Mouse (Mus musculus) embryonic facial prominence, embryonic 10.5 days (tissue): ENCODE results near the gene Kif5c. TPM values are rescaled to one million over a fixed set of nuclear protein-coding genes. Genes with fewer than 3 reads are reported as not detected.

Source experiments
- DNase-seq: peaks from one replicate; pipeline ENCODE4 v3.0.0-alpha.2; 2017; ENCODE audit warnings: low spot score
- H3K27ac ChIP-seq: fragments of 300-500 bp; sonication (generic); replicated peaks from 2 replicates; pipeline ENCODE4 v1.5.1; 2016; ENCODE audit warnings: mild to moderate bottlenecking
- H3K27me3 ChIP-seq: fragments of 300-500 bp; sonication (generic); replicated peaks from 2 replicates; pipeline ENCODE4 v1.6.1; 2016; ENCODE audit warnings: low read depth, mild to moderate bottlenecking; ENCODE audit not compliant: poor library complexity, severe bottlenecking
- H3K36me3 ChIP-seq: fragments of 300-500 bp; sonication (generic); replicated peaks from 2 replicates; pipeline ENCODE4 v1.6.1; 2016; ENCODE audit warnings: mild to moderate bottlenecking, moderate library complexity
- H3K4me1 ChIP-seq: fragments of 300-500 bp; sonication (generic); 2 replicates; pipeline ENCODE4 v1.6.1; 2016
- H3K4me3 ChIP-seq: fragments of 300-500 bp; sonication (generic); 2 replicates; pipeline ENCODE4 v1.5.1; 2016; ENCODE audit warnings: mild to moderate bottlenecking, moderate library complexity
- H3K9me3 ChIP-seq: fragments of 300-500 bp; sonication (generic); 2 replicates; pipeline ENCODE4 v1.6.1; 2016; ENCODE audit warnings: mild to moderate bottlenecking
- WGBS: fragments of 180-500 bp; shearing (Covaris S2); methylation state at CpG from one replicate; pipeline ENCODE4 v1.1.7; 2016; 5-methylcytosine and 5-hydroxymethylcytosine counted together
- polyA plus RNA-seq: library from polyadenylated mRNA; unstranded; fragments of >200 nt; fragmentation: Nextera tagmentation; extraction: Ambion mirVana; gene quantifications from 2 replicates; pipeline ENCODE4 v1.2.1, GENCODE M21; 2016

Kif5c gene
- polyA plus RNA-seq, 1 experiment from 2014 or later = 30.4 TPM

DNA sequence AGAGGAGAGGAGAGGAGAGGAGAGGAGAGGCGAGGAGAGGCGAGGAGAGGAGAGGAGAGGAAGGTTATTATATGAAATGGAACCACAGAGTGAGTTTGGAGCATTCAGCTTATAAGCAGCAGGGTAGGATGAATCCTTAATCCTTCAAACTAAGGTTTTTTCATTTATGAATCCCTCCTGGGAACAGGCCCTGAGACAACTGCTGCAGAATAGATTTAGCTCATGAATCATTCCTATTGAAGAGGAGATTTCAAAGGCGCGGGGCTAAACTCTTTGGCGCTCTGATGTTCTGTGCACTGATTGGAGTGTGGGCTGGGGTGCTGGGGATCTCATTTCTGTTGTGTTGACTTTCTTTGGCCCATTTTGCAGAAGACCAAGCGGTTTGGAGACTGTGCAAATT, 63.7 kb downstream of the Kif5c start:
- 80% methylated on average over 6 of the region's 6 CpGs for WGBS
- H3K9me3 ChIP-seq = no peaks in the 10 kb centered on the region
- H3K27ac ChIP-seq = no peak overlapping the region
- no peak for DNase-seq
- H3K27me3 ChIP-seq = no peaks in the 10 kb centered on the region
- no peak overlapping the region for H3K4me3 ChIP-seq
- H3K36me3 ChIP-seq = peaks cover 38% of the 10 kb centered on the region
- peaks cover 36% of the 10 kb centered on the region for H3K4me1 ChIP-seq

GRCm38 (mm10) chr2:49684808-49685207, 65.7 kb downstream of the Kif5c start:
- 73% methylated on average over 2 of the region's 2 CpGs for WGBS
- H3K36me3 ChIP-seq = peaks cover 54% of the 10 kb centered on the region
- peaks cover 18% of the 10 kb centered on the region for H3K4me1 ChIP-seq
- H3K4me3 ChIP-seq = no peak overlapping the region
- no peak overlapping the region for H3K27ac ChIP-seq
- H3K27me3 ChIP-seq = no peaks in the 10 kb centered on the region
- DNase-seq = no peak
- H3K9me3 ChIP-seq = no peaks in the 10 kb centered on the region

GRCm38 (mm10) chr2:49690421-49690826, 71.3 kb downstream of the Kif5c start:
- no peaks in the 10 kb centered on the region for H3K9me3 ChIP-seq
- 75% methylated on average over 9 of the region's 9 CpGs for WGBS
- DNase-seq = no peak
- peaks cover 46% of the 10 kb centered on the region for H3K36me3 ChIP-seq
- H3K4me3 ChIP-seq = no peak overlapping the region
- H3K27me3 ChIP-seq = no peaks in the 10 kb centered on the region
- H3K27ac ChIP-seq = no peak overlapping the region
- H3K4me1 ChIP-seq = peaks cover 11% of the 10 kb centered on the region

DNA sequence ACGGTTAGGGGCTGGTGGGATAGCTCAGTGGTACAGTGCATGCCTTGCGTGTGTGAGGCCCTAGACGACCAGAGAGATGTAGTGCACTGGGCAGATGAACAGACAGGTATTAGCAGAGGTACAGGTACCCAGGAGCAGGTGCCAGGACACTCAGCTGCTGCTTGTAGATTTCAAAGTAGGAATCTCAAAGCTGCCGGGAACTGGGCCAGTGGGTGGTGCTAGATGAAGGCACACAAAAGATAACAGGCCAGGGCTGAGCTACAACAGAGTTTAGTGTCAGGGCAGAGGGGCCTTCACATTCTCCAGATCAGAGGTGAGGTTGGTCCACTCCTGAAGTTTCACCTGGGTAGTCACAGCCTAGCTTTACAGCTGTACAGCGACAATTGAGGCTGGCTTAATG, 72.3 kb downstream of the Kif5c start:
- 88% methylated on average over 5 of the region's 5 CpGs for WGBS
- no peak for DNase-seq
- H3K4me1 ChIP-seq = peaks cover 11% of the 10 kb centered on the region
- H3K9me3 ChIP-seq = no peaks in the 10 kb centered on the region
- H3K27ac ChIP-seq = no peak overlapping the region
- no peak overlapping the region for H3K4me3 ChIP-seq
- no peaks in the 10 kb centered on the region for H3K27me3 ChIP-seq
- H3K36me3 ChIP-seq = peaks cover 54% of the 10 kb centered on the region

DNA sequence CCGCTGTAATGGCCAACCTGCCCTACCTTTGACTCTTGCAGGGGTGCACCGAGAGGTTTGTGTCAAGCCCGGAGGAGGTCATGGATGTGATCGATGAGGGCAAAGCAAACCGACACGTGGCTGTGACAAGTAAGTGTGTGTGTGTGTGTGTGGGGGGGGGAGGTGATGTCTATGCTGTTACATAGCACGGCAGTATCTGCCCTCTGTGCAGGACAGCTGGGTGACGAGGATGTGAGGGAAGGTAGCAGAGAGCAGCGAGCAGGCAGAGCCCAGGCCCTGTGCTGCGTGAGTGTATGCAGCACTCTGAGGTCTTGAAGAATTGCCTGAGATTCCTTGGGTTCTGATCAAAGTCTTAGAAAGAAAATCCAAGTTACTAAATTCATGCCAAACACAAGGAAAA, 75.6 kb downstream of the Kif5c start:
- no peak for DNase-seq
- Histone ChIP-seq H3K27me3 (no peaks in the 10 kb centered on the region), H3K4me1 (peaks cover 9% of the 10 kb centered on the region), H3K4me3 (no peak overlapping the region), H3K27ac (no peak overlapping the region), H3K36me3 (peaks cover 64% of the 10 kb centered on the region), H3K9me3 (no peaks in the 10 kb centered on the region)
- WGBS = 66% methylated on average over 10 of the region's 10 CpGs

DNA sequence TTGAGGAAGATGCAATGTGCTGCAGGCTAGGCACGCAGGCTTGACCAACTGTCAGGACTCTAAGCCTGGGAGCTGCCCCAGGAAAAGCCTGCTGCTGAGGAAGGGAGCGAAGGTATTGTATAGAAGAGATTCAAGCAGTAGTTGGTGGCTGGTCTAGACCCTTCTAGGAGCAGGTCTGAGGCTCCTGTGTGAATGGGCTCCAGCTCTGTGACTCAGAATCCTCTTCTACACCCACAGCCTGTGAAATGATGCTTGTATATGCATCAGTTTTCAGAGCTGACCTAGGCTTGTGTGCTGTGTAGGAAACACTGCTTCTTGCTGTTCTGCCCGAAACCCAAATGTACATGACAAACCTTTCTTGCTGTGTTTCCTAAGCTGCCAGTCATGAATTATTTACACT, 76.4 kb downstream of the Kif5c start:
- Histone ChIP-seq H3K4me1 (peaks cover 14% of the 10 kb centered on the region; the same call in 1 of the 2 replicates), H3K36me3 (peaks cover 65% of the 10 kb centered on the region), H3K4me3 (no peak overlapping the region), H3K9me3 (no peaks in the 10 kb centered on the region), H3K27me3 (no peaks in the 10 kb centered on the region), H3K27ac (no peak overlapping the region)
- 87% methylated on average over 3 of the region's 3 CpGs for WGBS
- no peak for DNase-seq

DNA sequence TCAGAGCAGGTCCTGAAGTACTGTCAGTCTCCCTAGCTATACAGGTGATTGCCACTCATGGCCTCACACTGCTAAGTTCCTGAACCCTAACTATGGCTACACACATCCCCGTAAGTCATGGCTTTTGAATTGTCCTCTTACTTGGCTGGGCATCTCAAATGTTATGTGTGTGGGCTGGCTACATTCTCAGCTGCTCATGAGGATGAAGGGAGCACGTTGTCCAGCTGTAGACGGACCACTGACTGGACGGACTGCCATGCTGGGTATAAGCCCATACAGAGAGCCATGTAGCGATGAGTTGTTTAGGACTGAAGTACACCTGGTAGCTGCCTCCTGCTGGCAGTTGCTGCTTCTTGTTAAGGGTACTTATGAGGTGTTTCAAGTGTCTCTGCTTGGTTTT, 79.8 kb downstream of the Kif5c start:
- H3K4me3 ChIP-seq = no peak overlapping the region
- H3K4me1 ChIP-seq = peaks cover 13% of the 10 kb centered on the region; the same call in 1 of the 2 replicates
- no peak for DNase-seq
- no peak overlapping the region for H3K27ac ChIP-seq
- no peaks in the 10 kb centered on the region for H3K27me3 ChIP-seq
- 96% methylated on average over 5 of the region's 5 CpGs for WGBS
- H3K9me3 ChIP-seq = no peaks in the 10 kb centered on the region
- peaks cover 88% of the 10 kb centered on the region for H3K36me3 ChIP-seq

DNA sequence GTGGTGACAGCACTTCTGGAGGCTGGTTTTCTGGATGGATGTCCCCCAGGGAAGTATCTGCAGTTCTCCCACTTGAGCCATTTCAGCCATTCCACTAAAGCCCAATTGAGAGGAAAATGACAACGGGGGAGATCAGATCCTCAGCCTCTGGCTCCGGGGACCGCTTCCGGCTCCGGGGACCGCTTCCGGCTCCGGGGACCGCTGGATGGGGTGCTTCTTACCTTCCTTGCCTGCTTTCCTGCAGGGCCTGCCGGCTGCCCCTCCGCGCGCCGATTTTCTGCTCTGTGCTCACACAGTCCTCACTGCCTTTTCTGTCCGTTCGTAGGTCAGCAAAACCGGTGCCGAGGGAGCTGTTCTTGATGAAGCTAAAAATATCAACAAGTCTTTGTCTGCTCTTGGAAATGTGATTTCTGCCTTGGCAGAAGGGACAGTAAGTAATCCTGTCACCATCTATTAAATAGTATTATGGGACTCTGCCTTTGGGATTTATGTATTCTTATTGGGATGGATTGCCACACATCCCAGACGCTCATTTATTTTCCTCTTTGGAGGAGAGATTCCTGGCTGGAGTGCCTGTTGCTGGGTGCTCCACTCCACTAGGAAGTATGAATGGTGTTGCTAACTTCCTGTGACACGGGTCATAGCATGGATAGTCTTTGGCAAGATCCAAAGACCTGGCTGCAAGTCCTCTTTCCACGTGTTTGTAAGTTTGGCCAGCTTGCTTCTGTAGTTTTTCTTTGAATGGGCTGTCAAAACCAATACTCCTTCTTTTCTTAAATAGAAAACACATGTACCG, 81.3 kb downstream of the Kif5c start:
- peaks cover 8% of the 10 kb centered on the region; the same call in 1 of the 2 replicates for H3K4me1 ChIP-seq
- H3K9me3 ChIP-seq = no peaks in the 10 kb centered on the region
- no peak overlapping the region for H3K4me3 ChIP-seq
- no peaks in the 10 kb centered on the region for H3K27me3 ChIP-seq
- DNase-seq = no peak
- peaks cover 92% of the 10 kb centered on the region for H3K36me3 ChIP-seq
- no peak overlapping the region for H3K27ac ChIP-seq
- 92% methylated on average over 22 of the region's 22 CpGs for WGBS

- Histone ChIP-seq H3K4me3 (no peak overlapping the region), H3K4me1 (peaks cover 6% of the 10 kb centered on the region; the same call in 1 of the 2 replicates), H3K27ac (no peak overlapping the region), H3K36me3 (peaks cover 74% of the 10 kb centered on the region), H3K9me3 (no peaks in the 10 kb centered on the region), H3K27me3 (no peaks in the 10 kb centered on the region)
- DNase-seq = no peak
- 79% methylated on average over 3 of the region's 3 CpGs for WGBS
These were observed 91.1 kb downstream of the Kif5c start for GRCm38 (mm10) chr2:49710223-49710622.

DNA sequence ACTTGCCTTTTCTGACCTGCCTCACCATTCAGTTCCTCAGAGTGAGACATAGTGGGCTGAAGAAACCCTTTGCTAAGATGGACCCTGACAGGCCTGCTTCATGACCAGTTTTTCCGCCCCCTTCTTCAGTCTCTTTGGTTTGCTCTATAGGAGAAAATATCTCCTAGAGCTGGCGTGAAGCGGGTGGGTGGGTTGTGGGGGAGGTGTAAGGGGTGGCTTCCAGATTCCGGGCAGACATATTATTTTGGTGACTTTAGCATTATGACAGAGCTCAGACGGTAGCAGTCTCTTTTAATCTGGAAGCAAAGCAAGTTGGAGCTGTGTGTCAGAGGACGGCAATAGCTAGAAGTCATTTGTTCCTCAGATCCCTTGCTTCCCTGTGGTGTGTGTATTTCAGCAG, 92.6 kb downstream of the Kif5c start:
- WGBS = 84% methylated on average over 6 of the region's 6 CpGs
- H3K4me1 ChIP-seq = peaks cover 6% of the 10 kb centered on the region; the same call in 1 of the 2 replicates
- no peak for DNase-seq
- no peaks in the 10 kb centered on the region for H3K9me3 ChIP-seq
- peaks cover 74% of the 10 kb centered on the region for H3K36me3 ChIP-seq
- H3K27ac ChIP-seq = no peak overlapping the region
- no peak overlapping the region for H3K4me3 ChIP-seq
- H3K27me3 ChIP-seq = no peaks in the 10 kb centered on the region

GRCm38 (mm10) chr2:49712336-49712887, 93.3 kb downstream of the Kif5c start:
- peaks cover 6% of the 10 kb centered on the region; the same call in 1 of the 2 replicates for H3K4me1 ChIP-seq
- H3K36me3 ChIP-seq = peaks cover 75% of the 10 kb centered on the region
- H3K4me3 ChIP-seq = no peak overlapping the region
- no peaks in the 10 kb centered on the region for H3K27me3 ChIP-seq
- DNase-seq = no peak
- no peak overlapping the region for H3K27ac ChIP-seq
- H3K9me3 ChIP-seq = no peaks in the 10 kb centered on the region
- WGBS = 71% methylated on average over 7 of the region's 7 CpGs

DNA sequence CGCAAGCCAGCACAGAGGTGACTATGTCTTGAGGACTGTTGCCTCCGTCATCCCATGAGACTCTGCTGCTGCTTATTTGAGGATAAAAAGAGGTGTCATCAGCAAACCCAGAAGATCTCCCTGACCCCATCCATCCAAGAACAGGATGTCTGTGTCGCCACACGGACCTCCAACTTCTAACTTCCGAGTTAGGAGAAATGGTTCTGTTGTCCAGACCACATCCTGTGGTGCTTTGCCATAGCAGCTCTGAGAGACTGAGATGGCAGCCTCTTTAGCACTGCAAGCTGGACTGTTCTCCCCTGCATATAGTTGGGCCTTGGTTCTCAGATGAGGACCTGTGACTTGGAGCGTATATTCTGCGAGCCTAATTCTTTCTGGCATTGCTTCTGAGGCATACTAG, 97.4 kb downstream of the Kif5c start:
- 96% methylated on average over 7 of the region's 7 CpGs for WGBS

More for the DNA sequence above, 97.4 kb downstream of the Kif5c start:
- H3K4me3 ChIP-seq = no peak overlapping the region
- no peaks in the 10 kb centered on the region for H3K9me3 ChIP-seq
- H3K27ac ChIP-seq = no peak overlapping the region
- H3K4me1 ChIP-seq = peaks cover 44% of the 10 kb centered on the region
- no peak for DNase-seq
- no peaks in the 10 kb centered on the region for H3K27me3 ChIP-seq
- H3K36me3 ChIP-seq = peaks cover 47% of the 10 kb centered on the region
